Mouse (Mus musculus) testis, adult 2 months (tissue): Measurements from ENCODE around the gene Birc7.

Experiments
- CTCF ChIP-seq: fragments of 200-500 bp; IDR thresholded peaks from 2 replicates; pipeline ENCODE4 v1.5.1; 2012; ENCODE audit warnings: low read depth, mild to moderate bottlenecking, inconsistent platforms, low read length, moderate library complexity; ENCODE audit not compliant: control insufficient read depth, insufficient read depth, insufficient replicate concordance
- POLR2A ChIP-seq: fragments of 200-500 bp; IDR thresholded peaks from 2 replicates; pipeline ENCODE4 v1.6.1; 2012; ENCODE audit warnings: low read depth, mild to moderate bottlenecking, inconsistent platforms, low read length, moderate library complexity; ENCODE audit not compliant: control insufficient read depth

DNA sequence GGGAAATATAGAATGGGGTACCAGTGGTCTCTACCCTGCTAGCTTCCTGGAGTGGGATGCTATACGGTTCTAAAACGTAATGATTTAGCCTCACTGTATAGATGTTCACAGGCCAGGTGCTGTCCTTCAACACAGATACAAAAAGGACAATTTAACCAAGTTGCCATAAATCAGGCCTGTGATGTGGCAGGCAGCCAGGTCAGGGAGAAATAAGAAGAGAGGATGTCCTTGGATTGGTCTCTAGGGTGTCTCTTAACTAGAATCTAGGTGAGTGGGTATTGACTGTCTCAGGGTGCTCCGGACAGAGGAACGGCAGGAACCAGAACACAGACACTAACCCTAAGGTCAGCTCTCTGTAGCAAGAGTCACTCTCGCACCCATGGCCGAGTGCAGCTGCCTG is 6.1 kb upstream of the Birc7 start:
- no peak for TF ChIP-seq CTCF
- TF ChIP-seq POLR2A, result no peak
